Mouse (Mus musculus) MEL (cell line): Measurements from ENCODE around the gene Tent4a.

Experiments
- CTCF ChIP-seq, 3 experiments: IDR thresholded peaks in 2 of 3; conservative IDR thresholded peaks in 1 of 3; 2 replicates each; pipeline ENCODE4 v1.5.1; 2011 to 2012; ENCODE audit warnings: low read length in 3 of 3, low read depth in 2 of 3, mild to moderate bottlenecking in 2 of 3, improper control_type of control experiment in 1 of 3, inconsistent platforms in 1 of 3, mixed read lengths in 1 of 3, moderate library complexity in 1 of 3; ENCODE audit not compliant: control insufficient read depth in 1 of 3, insufficient read depth in 1 of 3, poor library complexity in 1 of 3, severe bottlenecking in 1 of 3
- POLR2A ChIP-seq, 2 experiments: IDR thresholded peaks; 2 replicates each; pipeline ENCODE4 v1.6.1; 2011 to 2012; ENCODE audit warnings: low read length in 2 of 2, mild to moderate bottlenecking in 2 of 2, control low read depth in 1 of 2, improper control_type of control experiment in 1 of 2, low read depth in 1 of 2, moderate library complexity in 1 of 2; ENCODE audit not compliant: control insufficient read depth in 1 of 2, insufficient read depth in 1 of 2, poor library complexity in 1 of 2
- ZC3H11A ChIP-seq: IDR thresholded peaks from 2 replicates; pipeline ENCODE4 v1.6.1; 2012; ENCODE audit warnings: low read depth, mild to moderate bottlenecking, inconsistent platforms, low read length, improper control_type of control experiment

DNA sequence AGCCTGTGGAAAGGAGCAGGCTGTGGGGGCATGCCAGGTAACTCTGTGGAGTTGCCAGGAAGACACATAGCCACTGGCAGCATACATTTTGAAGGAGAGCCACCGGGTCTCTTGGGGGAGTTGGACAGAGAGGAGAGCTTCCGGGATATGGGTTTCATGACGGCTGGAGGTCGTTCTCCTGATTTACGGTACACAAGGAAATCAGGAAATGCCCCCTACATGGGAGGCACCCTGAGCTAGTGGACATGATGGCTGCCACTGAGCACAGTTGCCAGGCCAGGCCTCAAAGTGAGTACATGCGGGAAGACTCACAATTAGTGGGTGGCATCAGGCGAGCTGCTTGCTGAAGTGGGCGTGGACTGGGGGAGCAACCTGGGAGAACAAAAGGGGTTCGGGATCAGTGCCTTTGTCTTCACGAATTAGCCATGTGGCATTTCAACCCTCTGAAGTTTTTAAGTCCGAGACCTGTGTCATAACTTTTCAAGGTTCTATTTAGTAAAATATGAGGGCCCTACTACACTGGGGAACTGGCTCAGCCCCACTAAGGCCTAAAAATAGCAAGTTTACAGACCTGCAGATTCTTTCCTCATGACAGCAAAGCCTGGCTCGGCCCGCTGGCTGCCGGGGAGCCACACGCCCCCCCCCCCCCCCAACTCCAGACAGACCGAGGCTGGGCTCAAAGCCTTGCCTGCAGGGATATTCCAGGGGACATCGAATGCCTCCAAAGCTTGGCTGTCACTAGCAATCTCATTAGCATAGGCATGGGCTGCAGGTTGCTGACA, 8.3 kb upstream of the Tent4a start:
- TF ChIP-seq CTCF (IDR thresholded peaks at IDR 0.05 in 2 of 3, conservative IDR thresholded peaks at IDR 0.05 in 1 of 3; ENCODE audit: control insufficient read depth in 1 of 3, insufficient read depth in 1 of 3, low read depth in 2 of 3, low read length in 3 of 3, poor library complexity in 1 of 3, severe bottlenecking in 1 of 3), result no peak
- no peak for TF ChIP-seq ZC3H11A
- TF ChIP-seq POLR2A (IDR thresholded peaks at IDR 0.05; ENCODE audit: control insufficient read depth in 1 of 2, insufficient read depth in 1 of 2, low read depth in 1 of 2, low read length in 2 of 2, poor library complexity in 1 of 2), result no peak
